Mouse (Mus musculus) monocyte, adult 2 months (primary cell): ENCODE results near the gene Plod2.

ENCODE experiments used
- DNase-seq, 2 experiments: peaks; one replicate each; pipeline ENCODE4 v3.0.0; 2022; ENCODE audit warnings: low spot score in 2 of 2, low read depth in 1 of 2

The Plod2 gene

GRCm38 (mm10) chr9:92552691-92553090 lies 10.7 kb downstream of the Plod2 start:
- no peak for DNase-seq

- DNase-seq, result no peak
Observed at GRCm38 (mm10) chr9:92555006-92555958, 13.3 kb downstream of the Plod2 start.

- no peak for DNase-seq
Observed at GRCm38 (mm10) chr9:92559750-92560149, 17.7 kb downstream of the Plod2 start.

GRCm38 (mm10) chr9:92560840-92561547 lies 19.0 kb downstream of the Plod2 start:
- DNase-seq, result no peak

- DNase-seq, result no peak
Observed at GRCm38 (mm10) chr9:92562416-92562815, 20.4 kb downstream of the Plod2 start.

- no peak for DNase-seq
Observed at GRCm38 (mm10) chr9:92563306-92563705, 21.3 kb downstream of the Plod2 start.

GRCm38 (mm10) chr9:92564391-92564790 lies 22.4 kb downstream of the Plod2 start:
- DNase-seq, result no peak

- no peak for DNase-seq
Observed at GRCm38 (mm10) chr9:92566234-92566633, 24.2 kb downstream of the Plod2 start.

- DNase-seq, result no peak
Observed at GRCm38 (mm10) chr9:92567474-92567873, 25.5 kb downstream of the Plod2 start.

- DNase-seq, result no peak
Observed at GRCm38 (mm10) chr9:92568798-92569197, 26.8 kb downstream of the Plod2 start.

GRCm38 (mm10) chr9:92572376-92573108 lies 30.5 kb downstream of the Plod2 start:
- no peak for DNase-seq

- DNase-seq, result no peak
Observed at GRCm38 (mm10) chr9:92583876-92584275, 41.9 kb downstream of the Plod2 start.

- no peak for DNase-seq
Observed at GRCm38 (mm10) chr9:92586025-92586424, 44.0 kb downstream of the Plod2 start.

- DNase-seq, result no peak
Observed at GRCm38 (mm10) chr9:92587391-92587790, 45.4 kb downstream of the Plod2 start.

GRCm38 (mm10) chr9:92588226-92588625 lies 46.2 kb downstream of the Plod2 start:
- no peak for DNase-seq

GRCm38 (mm10) chr9:92589021-92589420 lies 47.0 kb downstream of the Plod2 start:
- no peak for DNase-seq

GRCm38 (mm10) chr9:92591482-92591881 lies 49.5 kb downstream of the Plod2 start:
- no peak for DNase-seq

GRCm38 (mm10) chr9:92592757-92593156 lies 50.7 kb downstream of the Plod2 start:
- no peak for DNase-seq

- DNase-seq, result no peak
Observed at GRCm38 (mm10) chr9:92594491-92594890, 52.5 kb downstream of the Plod2 start.

GRCm38 (mm10) chr9:92595296-92595695 lies 53.3 kb downstream of the Plod2 start:
- DNase-seq, result no peak

- DNase-seq, result no peak
Observed at GRCm38 (mm10) chr9:92596916-92597547, 55.0 kb downstream of the Plod2 start.
